Mouse (Mus musculus): ENCODE results near the gene Cygb. TPM values are rescaled to one million over a fixed set of nuclear protein-coding genes. Genes with fewer than 3 reads are reported as not detected.

Cygb gene
- total RNA-seq (2021), result 10 to 100 TPM; 25.0 to 36.5 TPM
- long read RNA-seq, experiment 1, transcript Cygb-201 (4 exons, 2,331 nt), result major isoform, 26 of 35 reads
- long read RNA-seq, experiment 1, partial matches to known transcripts, result 3 of 35 reads
- long read RNA-seq, experiment 1, other reads (novel, unspliced or antisense), result 6 of 35 reads
- long read RNA-seq, experiment 2, transcript Cygb-201 (4 exons, 2,331 nt), result major isoform, 13 of 17 reads
- long read RNA-seq, experiment 2, partial matches to known transcripts, result 0 of 17 reads
- long read RNA-seq, experiment 2, other reads (novel, unspliced or antisense), result 4 of 17 reads

DNA sequence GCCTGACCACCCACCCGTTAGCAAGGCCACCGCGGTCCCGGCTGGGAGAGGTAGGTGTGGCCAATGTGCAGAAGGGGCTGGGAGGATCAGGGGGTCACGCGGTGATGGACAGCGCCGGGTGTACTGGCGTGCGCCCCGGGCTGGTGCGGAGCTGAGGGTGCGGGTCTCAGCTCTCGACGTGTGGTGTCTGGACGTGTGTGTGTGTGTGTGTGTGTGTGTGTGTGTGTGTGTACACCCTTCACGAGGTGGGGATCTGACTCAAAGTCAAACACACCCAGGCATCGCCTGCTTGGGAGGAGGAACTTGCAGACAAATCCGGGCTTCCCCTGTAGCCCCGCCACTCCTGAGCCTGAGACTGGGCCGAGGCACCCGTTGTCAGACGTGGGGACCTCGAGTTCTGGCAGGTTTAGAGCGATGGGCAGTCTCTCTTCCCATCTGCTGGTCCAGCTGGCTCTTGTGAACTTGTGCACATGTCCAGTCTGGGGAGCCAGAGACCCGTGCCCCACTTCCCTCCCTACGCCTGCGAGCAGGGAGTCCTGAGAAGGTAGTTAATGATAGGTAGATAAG is at the start of gene Cygb:
TSS of gene Cygb (minus strand) at position 59 of the 567 bp plus-strand sequence.
- peak; percentile 49 to 70 for DNase-seq

DNA sequence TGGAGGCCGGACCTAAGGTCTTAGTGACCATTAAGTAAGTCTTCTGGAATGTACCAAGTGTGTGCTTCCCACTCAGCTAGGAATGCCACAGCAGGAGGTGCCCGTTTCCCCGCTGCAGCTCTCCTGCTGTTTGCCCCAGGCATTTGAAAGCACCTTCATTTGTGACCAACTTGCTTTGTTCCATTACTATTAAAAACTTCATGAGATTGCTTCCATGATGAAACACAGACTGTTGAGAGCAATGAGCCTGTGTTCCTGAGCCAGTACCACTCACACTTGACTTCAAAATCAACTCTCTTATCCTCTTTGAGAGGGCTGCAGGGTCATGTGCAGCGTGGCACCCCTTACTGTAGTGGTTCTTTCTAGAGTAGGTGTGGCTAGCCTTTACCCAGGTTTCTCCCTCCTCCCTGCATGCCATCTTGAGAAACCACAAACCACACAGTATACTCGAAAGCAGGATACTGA is 47.3 kb upstream of the Cygb start:
- no peak for DNase-seq

DNA sequence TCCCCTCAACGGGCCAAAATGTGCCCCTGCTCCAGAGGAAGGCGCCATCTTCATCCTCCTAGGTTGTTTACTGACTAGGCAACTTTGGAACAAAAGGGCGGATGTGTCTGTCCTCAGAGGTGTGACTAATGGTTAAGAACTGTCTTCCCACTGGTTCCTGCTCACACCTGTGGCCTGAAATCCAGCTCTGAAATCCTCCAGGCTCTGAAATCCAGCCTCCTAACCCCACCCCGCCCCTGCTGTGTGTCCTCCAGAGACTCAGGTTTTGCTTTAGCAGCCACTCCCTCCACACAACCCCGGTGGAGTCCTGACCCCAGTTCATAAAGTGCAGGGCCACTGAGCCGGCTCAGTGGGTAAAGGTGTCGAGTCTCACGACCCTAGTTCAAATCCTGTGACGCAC is 43.4 kb upstream of the Cygb start:
- DNase-seq, result no peak

DNA sequence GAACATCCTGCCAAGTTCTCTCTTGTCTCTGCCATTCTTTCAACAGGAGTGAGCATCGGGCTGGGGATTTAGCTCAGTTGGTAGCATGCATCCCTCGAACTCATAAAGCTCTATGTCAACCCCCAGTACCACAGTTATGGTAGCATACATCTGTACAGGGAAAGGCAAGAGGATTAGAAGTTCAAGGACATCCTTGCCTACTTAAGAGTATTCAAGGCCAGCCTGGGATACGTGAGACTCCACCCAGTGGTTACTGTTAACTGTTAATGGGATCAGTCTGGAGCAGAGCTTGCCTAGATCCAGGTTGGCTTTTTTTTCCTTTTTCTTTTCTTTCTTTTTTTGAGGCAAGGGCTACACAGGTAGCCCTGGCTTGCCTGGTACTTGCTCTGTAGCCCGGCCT is 42.3 kb upstream of the Cygb start:
- no peak for DNase-seq

DNA sequence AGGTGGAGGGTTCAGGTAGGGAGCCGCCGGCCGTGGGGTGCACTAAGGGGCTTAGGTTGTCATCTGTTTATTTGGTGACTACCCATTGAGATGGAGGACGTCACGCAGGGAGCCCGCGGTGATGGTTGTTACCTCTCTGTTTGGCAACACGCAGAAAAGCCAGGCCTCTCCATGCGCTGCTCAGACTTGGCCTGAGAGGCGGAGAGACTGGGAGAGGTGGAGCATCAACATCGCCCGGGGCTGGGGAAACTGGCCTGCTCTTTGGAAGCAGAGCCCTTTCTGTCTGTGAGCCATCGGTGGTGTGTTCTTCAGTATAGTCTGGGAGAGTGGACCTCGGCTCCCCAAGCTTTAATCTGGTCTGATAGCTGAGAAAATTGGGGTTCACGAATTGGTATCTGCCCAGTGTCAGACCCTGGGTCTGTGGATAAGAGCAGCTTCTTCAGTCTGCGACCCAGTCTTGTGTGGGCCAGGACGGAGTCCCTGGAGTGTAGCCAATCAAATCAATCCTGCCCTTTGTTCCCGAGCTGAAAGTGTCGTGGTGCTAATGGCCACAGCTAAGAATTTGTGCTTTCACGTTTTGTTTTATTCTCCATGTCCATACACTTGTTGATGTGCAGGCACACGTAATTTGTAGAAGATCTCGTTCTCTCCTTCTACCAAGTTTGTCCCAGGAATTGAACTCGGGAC is 41.2 kb upstream of the Cygb start:
- DNase-seq, result no peak

DNA sequence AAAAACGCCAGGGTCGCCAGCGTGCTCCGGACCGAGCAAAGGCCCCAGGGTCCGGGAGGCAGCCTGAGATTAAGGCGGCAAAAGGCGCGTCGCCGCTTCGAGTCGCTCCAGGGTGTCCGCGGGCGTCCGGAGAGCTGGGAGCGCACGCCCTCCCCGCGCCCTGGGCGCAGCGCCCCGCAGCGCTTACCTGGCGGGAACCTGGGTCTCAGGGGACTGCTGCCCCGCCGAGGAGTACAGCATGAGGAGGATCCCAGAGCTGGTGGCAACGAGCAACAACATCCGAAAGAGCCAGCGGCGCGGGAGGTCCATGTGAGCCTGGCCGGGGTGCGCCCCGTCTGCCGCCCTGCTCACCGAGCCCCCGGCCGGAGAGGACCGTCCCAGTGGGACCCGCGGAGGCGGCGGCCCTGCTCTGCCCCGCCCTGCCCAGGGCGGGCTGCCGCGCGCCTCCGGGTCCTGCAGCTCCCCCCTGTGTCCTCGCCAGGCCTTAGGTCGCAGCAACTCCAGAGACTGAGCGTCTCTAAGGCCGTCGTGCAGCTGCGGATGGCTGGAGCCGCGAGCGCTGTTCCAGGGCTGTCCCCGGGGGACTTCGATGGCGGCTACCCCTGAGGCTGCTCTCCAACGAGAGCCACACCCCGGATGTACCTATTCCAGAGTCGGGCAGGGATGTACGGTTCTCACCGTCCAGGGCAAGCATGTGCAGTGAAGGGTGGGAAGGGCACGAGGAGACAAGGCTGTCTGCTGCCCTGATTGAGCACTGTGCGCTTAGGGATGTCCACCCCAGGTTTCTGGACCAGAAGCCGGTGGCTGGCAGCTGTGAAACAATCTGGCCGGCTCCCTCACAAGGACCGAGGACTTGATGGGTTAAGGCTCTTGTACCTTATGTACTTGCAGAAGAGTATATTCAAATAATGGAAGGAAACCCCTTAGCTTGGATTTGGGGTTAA is 40.4 kb upstream of the Cygb start:
- peak; percentile 61 to 77 for DNase-seq

DNA sequence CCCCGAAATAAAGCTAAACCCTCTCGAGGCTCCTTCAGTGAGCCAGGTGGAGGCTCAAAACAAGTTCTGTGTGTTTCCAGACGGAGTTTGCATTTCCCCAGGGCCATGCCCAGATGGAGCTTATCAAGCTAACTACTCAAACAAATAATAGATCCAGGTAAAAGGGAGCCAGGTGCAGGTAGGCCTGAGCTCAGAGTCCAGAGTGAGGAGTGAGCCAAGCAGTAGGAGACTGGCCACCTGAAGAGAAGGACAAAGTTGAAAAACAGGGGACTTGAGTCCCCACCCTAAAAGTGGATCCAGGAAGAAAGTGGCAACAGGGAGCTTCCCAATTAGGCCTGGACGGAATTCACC is 39.8 kb upstream of the Cygb start:
- no peak for DNase-seq

DNA sequence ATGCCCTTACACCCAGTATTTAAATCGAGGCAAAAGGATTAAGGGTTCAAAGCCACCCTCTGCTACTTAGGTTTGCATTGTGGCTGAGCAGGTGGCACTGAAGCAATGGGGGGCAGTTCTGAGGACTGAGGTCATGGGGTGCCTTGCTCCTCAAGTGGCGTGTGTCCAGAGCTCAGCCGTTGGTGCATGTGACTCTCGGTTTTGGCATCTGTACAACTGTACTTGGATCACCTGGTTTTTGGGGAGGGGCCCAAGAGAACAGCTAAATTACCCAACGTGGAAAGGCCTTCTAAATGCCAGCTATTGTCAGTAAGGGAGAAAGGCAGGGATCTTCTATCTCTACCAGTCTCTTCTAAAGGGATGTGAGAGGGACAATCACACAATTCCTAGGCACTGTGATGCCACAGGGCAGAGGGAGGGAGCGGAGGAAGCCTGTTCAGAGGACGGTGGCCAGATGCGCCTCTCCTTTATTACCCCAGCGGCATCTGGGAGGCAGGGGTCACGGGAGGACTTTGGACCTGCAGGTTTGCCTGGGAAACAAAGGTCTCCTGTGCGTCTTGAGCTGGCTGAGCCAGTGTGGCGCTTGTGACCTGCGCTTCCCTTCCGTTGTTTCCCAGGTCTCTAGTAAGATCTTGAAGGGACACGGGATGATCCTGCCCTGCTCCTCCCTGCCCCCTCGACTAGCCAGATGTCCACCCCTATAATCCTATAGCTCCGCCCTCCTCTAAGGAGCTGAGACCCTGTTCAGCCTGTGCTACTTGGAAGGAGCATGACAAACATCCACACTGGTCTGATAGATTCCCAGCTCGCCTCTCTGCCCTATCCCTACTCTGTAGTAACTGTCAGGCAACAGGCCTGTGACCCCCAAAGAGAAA is 36.8 kb upstream of the Cygb start:
- no peak for DNase-seq

DNA sequence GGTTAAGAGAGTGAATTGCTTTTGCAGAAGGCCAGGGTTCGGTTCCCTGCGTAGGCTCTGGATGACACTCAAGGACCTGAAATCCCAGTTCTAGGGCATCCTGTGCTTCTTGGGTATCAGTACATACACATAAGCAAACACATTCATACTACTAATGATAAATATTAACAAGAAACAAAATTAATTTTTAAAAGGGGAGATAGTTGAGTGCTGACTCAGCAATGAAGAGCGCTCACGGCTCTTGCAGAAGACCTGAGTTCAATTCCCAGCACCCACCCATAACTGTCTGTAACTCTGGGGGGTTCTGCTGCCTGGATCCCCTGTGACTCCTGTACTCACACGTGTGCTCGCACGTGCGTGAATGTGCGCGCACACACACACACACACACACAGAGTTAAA is 35.5 kb upstream of the Cygb start:
- DNase-seq, result no peak

DNA sequence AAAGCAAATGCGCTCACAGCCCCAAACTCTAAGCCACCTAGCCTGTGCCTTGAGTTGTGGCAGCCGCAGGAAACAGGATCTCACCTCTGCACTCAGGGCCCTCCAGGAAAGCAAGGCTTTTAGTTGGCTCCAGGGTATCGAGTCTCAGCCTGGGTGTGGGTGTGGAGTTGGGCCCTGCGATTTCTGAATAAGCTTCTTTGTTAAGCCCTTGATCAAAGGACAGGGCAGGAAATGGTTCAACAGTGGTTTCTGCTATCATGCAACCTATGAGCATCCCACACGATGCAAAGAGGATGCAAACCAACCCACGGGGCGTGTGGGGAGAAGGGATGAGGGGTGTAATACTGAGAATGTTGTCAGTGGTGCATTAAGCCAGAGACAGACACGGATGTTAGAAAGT is 33.8 kb upstream of the Cygb start:
- DNase-seq, result no peak

DNA sequence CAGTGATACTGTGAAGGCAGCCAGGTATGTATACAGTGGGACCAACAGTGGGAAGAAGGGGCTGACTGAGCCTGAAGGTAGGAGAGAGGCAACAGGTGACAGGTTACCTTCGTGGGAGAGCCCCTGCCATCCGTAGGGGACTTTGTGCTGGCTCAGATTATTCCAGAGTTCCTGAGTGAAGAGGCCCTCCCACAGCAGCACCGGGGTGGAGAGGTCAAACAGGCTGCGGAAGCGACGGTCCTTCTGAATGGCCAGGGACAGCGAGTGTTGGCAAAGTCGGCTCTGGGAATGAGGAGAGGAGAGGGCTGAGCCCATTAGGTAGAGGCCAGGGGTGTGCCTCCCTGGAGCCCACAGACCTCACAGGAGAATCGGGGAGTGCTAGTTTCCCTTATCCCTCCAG is 31.6 kb upstream of the Cygb start:
- no peak for DNase-seq

DNA sequence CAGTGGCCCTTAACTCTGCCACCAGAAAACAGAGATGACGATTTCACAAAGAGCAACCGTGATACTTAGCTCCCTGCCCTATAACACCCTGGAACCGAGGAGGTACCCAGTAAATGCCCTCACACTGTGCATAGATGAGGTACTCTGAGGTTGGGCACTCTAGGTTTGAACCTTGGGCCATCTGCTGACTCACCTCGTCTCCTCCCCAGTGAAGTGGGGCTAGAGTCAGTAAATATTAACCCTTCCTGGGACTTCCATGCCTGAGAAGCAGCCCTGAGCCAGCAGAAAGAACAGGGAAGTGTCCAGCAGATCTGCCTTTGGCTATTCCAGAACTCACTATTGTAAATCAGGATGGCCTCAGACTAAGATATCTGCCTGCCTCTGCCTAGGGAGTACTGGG is 29.7 kb upstream of the Cygb start:
- DNase-seq, result no peak

DNA sequence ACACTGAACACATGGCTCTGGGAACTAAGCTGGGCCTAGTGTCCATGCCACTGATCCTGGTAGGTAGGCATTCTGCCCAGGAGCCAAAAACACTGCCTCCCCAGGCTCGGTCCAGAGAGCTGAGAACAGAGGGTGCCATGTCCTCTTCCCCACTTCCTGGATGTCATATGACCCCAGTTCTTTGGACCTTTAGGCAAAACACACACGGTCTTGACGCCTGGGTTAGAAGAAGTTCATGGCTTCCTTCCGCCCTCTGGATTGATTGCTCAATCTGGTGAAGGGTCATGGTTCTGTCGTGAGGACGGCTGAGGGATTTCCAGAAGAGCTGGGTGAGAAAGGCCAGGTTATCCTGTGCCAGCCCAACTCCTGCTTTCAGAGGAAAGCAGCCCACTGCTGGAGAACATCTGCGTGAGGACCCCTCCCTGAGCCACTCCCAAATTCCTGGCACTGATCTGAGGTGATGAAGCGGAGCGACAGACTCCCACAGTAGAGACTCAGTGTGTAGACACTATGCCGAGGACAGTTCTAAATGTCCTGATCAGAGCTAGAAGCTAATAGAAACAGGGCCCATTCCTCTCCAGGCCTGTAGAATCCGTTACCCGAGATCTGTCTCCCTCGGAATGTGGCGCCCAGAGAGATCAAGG is 28.5 kb upstream of the Cygb start:
- DNase-seq, result peak; percentile 56

DNA sequence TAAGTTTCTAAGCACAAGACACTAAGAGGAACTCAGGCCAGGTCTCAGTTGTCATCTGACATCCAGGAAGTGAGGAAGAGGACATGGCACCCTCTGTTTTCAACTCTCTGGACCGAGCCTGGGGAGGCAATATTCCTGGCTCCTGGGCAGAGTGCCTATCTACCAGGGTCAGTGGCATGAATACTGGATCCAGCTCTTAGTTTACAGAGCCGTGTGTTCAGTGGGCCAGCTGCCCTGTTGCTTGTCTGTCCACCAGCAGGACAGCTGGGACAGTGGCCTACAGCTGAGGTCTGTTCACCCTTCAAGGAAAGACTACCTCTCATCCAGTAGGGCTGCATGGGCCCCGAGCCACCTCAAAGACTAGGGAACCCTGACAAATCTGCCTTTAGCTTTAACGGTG is 27.0 kb upstream of the Cygb start:
- DNase-seq, result no peak

DNA sequence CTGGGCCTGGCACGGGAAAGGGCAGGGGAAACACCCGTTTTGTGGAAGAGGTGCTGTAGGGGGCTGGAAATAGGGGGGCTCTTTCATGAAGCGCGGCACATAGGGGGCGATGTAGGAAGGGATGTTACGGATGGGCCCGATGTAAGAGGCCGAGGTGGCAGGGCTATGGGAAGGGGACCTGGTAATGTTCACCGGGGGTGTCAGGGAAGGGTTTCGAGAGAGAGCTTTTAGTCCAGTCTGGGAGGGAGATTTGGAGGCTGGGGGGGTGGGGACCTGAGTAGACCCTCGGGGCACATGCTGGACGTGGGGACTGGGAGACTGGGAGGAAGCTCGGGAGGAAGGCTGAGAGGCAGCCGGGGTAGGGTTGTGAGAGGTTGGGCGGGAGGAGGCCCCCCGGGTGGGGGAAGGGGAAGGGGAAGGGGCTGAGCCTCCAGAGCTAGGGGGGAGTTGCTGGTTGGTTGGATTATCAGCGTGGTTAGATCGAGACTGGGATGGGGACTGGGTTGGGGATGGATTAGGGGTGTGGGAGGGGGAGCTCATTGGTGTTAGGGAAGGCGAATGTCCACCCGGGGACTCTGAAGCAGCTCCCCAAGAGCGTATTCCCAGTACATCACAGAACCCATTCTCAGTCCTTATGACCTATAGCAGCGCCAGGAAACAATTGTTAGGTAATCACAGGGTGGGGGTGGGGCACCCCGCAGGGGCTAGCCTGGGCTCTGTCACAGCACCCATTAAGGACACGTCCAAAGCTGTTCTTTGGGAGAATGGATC is 26.4 kb upstream of the Cygb start:
- no peak for DNase-seq

DNA sequence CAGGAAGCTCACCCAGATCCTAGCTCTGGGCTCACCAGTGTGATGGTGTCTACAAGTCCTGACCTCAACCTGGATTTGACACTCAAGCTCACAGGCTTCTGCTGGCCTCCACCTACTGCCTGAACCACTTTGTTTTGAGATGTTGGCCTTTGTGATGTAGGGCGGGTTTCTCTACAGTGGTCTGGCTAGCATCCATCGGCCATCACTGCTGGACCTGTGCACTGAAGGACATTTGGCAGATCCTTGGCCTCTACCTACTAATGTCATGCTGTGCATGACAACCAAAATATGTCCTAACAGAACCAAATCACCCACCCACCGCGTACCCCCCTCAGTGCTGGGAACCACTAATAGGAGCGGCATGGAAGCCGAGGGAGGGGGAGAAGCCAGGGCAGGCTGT is 25.0 kb upstream of the Cygb start:
- DNase-seq, result no peak

DNA sequence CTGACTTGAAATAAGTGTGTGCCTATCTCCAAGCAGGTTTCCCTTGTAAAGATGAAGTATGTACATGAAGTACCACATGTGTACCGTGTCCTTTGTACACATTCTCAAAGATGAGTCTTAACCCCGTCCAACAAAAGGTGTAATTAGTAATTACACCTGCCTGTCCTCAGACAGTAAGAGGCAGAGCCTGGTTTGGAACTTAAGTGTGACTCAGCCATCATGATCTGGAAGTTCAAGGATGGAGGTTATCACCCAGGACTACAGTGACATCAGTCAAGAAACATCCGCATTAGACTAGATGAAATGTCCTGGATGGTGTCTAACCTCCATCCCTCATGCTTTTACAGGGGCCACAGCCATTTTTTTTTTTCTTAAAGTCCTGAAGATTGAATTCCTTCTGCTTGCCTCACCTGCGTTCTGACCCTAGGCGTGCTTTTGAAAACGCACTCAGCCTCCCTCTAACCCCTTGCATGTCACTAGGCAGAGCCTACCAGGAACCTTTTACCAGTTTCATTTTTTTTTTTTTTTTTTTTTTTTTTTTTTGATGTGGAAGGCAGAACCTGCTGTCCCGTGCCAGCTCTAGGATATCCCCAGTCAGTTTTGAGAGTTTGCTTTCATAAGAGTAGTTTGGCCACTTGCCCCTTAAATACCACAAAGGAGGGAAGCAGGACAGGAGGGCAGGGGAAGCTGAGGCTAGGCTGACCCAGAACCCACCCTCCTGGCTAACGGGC is 23.8 kb upstream of the Cygb start:
- peak in 1 of 2 experiments; percentile 18 for DNase-seq

DNA sequence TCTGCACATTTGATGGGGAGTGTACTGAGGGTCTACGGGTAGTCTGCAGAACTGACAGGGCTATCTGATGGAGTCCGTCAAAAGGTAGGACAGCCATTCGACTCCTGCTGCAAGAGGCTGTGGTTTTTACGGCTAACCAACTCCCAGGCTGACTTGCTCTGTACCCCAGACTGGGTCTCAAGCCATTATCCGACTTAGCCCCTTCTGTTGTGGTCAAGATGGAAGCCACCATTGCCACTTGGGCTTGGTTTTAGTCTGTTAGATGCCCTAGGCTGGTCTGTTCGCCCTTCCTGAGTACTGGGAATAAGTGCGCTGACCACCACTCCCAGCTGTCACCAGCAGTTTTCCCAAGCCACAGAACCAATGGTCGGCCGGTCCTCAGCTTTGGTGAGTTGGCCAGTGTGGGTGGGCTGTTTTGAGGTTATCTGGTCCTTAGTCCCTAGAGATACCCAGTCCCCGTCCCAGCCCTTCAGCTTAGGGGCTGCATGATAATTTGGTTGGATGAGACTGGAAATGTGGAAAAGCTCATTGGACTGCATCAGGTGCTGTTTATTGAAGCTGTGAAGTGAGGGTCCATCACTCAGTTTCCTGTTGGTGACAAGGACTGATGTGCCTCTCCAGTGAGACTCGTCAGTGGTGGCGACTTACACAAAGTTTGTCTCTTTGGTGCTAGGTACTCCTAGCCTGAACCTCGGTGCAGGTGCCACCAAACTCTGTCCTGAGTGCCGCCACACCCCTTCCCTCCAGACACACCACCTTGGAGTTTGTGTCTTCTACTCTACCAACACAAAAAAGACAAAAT is 22.3 kb upstream of the Cygb start:
- no peak for DNase-seq

DNA sequence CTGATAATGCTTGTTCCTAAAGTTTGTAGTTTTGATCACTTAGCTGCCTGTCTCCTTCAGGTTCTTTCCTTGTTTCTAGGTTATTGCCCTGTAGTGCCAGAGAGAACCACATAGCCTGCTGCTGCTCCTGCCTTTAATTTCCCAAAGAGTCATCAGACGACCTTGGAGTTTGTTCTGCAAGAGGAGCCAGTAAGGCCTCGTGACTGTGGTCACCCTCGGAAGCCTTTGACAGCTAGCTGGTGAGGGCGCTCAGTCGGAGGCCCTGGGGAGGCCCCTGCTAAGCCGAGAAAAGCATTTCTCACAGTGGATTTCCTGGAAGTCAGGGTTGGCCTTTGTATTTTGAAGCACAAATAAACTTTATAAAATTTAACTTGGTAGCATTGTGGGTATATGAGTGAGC is 21.3 kb upstream of the Cygb start:
- DNase-seq, result peak; percentile 76 to 78
